Mouse (Mus musculus) c-Kit-positive CD71-positive TER-119-negative erythroid progenitor cells, embryonic 14.5 days (primary cell): ENCODE measurements around the gene Gabpa.

ENCODE experiments used
- DNase-seq: peaks from one replicate; pipeline ENCODE4 v3.0.0-alpha.2; 2013; ENCODE audit warnings: low read depth

Gabpa gene

DNA sequence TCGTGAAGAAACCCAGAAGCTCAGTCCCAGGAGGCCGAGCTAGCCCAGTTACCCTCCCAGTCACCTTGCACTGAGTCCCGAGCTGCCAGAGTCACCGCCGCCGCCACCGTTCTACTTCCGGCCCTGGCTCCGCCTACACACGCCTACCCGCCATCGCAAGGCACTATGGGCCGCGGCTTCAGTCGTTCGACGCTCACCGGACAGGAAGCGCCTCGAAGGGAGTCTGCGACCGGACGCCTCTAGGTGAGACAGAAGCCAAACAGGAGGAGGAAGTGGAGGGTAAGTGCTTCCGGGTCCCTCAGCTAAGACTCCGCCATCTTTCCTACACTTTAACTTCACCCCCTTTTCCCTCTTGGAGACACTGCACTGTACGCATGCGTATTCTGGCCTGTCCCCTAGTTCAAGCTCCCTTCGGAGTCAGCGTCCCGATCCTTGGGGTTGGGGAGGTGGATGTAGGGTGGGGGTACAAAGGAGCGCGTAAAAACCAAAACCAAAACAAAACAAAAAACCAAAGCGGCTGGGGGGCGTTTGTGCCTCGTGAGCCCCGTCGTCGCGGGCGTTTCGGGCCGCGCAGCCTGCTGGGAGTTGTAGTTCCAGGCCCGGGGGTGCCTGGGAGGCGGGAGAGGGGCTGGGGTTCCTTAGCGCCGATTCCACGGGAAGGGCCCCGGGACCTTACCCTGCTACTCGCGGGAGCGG lies at the start of gene Gabpa:
Gabpa (plus strand) TSS at position 181 of the 696 bp plus-strand sequence.
- DNase-seq: peak; percentile 89

DNA sequence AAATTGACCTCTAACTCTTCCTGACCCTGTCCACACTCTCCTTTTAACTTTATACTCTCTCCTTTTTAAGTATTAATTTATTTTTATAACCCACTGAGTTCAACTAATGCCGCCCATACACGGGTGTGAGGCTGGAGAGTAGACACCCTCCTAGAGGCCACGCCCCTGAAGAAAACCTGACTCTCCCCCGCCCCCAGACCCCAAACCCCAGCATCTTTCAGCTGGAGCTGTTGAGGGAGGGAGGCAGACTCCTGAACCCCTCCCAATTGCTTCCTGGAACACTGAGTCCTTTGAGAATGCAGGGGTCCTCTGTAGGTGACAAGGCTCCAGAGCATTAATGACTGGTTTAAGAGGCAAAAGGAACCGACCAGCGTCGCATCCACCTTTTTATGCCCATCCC lies 49.8 kb upstream of the Gabpa start:
- no peak for DNase-seq

DNA sequence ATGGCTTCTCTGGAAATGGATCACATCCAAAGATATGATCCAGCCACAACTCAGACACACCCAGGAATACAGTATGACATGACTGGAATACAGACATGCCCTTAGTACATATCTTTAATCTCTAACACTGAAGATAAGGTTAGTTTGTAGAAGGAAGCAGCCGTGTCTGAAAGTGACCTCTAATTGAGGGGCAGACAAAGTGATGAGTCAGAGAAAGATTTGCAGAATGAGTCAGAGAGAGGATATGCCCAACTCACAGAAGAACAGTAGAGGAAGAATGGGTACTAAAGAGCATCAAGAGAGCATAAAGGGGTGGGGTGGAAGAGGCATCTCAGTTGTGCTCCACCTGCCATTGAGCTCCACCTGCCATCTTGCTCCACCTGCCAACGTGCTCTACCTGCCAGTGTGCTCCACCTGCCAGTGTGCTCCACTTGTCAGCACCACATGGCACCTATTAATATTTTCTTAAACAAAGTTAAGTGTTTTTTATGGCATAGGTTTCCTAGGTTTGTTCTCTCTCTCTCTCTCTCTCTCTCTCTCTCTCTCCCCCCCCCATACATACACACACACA lies 44.0 kb upstream of the Gabpa start:
- DNase-seq: no peak

DNA sequence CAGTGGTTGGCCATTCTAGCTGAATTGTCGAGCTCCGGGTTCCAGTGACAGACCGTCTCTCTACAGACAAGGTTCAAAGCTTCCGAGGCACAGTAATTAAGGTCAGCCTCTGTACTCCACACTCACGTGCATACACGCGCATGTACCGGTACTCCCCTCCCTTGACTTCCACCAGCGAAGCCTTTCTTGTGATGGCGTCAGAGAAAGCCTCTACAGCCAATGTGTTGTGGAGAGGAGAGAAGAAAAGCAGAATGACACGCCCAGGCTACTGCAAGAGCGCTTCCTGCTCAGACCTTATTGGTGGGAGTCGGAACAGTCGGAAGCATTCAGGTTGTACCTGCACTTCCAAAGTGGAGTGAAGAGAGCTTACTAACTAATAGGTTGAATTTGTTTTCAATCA lies 41.3 kb upstream of the Gabpa start:
- DNase-seq: no peak

DNA sequence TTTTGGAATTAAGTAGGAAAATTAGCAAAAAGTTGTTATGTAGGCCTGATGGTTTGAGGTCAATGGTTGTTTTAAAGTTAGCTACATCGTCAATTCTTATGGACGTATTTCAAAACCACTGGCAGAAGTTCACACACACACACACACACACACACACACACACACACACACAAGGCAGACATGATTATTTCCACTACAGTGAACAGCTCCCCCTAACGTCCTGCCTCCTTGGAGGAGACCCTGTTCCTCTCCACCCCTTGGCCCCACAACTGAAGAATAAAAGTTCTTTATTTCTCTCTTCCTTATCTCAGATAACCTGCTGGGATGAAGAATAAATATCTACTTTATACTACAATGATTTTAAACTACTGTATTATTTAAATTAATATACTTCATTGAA lies 39.4 kb upstream of the Gabpa start:
- DNase-seq: no peak

DNA sequence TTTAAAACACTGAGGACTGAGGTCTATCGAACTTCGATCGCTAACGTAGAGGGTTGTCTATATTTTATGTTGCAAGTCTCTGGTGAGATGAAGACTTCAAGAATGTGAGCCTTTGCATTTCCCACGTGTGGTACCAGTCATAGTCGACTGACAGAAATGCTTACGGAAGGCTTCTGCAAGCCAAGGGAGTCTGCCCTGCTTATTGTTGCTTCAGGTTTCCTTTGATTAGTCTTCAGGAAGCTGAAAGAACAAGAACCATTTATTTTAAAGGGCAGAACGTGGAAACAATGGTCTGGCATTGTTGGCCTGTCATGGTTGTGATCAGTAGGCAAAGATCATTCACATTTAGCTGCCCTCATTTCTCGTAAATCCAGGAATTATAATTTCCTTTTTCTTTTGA lies 38.0 kb upstream of the Gabpa start:
- DNase-seq: no peak

DNA sequence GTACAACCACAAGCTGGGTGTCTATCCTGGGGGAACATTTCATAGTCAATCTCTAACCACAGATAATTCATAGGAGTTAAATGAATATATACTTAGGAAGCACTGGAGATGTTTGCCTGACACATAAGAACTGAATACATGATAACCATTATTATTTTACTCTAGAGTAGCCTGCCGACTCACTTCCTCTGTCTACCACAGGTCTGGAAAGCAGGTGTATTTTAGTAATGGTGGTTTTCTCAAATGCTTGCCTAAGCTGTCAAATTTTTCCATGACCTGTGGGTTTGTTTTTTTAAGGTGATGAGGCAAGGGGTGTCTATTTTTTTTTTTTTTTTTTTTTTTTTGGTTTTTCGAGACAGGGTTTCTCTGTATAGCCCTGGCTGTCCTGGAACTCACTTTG lies 34.7 kb upstream of the Gabpa start:
- DNase-seq: no peak

DNA sequence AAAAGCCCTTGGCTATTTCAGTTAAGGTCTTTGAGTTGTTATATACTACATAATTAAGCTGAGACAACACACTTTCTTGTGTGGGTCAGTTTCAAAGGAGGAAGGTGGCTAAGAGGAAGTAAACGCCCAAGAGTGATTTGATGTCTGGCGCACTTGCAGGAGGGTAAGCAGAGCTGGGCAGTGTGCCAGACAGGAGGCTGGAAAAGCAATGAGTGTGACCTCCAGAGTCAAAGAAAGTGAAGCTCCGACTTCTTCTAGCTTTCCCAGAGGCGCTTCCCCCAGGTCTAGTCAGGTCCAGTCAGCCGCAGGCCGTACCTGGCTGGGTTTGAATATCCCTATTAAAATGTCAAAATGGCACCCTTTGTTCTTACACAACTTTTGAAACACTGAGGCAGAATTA lies 32.5 kb upstream of the Gabpa start:
- DNase-seq: no peak

DNA sequence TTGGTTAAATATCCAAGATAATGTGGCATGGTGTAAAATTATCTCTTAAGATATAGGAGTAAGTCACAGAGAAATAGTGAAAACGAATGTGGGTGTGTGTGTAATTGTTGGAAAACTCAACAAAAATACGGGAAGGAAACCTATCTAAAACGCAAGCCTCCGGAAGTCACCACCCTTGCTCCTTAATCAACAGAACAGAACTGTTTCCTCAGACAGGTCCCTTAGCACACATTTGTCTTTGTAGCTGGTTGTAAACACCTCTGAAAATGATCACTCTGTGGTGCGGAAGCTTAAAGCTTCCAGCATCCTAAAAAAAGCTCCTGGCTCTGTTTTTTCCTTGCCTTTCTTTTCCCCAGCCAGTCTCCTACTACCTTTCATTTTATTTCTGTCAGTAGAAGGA lies 29.9 kb upstream of the Gabpa start:
- DNase-seq: no peak

DNA sequence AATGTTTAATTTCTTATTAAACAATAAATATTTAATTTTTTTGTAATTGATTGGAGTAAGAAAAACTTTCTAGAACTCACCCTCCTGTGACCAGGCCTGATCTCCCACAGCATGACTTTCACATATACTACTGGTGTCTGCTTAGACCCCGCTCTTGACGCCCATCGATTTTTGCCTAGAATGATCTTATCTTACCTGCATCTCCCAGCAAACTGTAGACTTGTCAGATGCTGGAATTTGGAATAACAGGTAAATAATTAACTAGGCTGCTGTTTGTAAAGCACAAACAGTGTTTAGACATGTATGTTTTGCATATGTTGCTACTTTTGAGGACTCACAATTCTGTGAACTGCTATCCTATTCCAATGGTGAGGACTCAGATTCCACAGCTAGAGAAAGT lies 28.6 kb upstream of the Gabpa start:
- DNase-seq: no peak

DNA sequence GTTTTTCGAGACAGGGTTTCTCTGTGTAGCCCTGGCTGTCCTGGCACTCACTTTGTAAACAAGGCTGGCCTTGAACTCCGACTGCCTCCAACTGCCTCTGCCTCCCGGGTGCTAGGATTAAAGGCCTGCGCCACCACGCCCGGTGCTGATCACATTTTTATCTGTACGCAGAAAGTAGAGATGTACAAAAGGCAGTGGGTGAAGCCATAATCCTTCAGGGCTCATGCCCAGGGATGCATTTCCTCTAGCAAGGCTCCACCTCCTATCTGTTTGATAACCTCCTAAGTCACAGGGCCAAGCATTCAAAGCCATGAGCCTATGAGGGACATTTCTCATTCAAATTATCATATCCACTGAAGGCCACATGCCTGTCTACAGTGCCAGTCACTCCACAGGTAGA lies 26.9 kb upstream of the Gabpa start:
- DNase-seq: no peak

DNA sequence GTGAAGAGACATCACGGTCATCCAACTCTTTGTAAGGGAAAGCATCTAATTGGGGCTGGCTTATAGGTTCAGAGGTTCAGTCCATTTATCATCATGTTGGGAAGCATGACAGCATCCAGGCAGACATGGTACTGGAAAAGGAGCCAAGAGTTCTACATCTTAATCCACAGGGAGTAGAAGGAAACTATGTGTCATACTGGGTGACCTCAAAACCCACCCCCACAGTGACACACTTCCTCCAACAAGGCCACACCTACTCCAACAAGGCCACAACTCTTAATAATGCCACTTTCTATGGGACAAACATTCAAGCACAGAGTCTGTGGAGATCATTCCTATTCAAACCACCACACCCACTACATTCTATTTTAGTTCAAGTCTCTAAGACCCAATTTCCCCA lies 24.5 kb upstream of the Gabpa start:
- no peak for DNase-seq

DNA sequence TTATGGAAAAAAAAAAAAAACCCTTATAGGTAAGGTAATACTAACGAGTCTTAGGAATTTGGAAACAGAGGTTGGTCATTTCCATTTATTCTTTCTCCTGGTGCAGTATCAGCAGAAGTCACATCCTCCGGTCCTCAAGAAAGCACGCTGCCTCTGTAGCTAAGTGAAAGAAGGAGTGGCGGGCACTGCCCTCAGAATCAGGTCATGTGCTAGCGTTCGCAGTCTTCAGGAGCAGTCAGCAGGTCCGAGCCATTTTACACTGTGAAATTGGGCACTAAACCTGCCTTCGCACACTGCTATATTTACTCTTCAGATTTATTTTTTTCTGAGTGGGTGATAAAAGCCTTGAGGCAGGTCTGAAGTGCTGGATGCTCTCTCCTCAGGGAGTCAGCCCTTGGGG lies 20.9 kb upstream of the Gabpa start:
- DNase-seq: no peak

DNA sequence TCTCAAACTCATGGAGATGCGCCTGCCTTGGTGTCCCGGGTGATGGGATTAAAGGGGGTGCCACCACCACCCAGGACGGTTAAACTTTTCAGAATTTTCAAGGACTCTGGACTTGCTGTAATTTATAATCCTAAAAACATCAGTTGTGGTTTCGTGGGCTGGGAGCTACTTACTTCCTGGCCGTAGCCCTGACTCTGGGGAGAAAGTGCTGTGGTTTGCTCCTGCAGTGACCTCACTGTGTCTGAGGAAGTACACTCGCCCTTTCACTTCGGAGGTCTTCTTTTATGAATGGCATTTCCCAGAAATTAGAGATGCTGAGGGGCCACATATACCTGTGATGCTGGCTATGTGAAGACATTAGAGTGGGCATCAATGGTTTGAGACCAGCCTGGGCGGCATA lies 20.2 kb upstream of the Gabpa start:
- no peak for DNase-seq

DNA sequence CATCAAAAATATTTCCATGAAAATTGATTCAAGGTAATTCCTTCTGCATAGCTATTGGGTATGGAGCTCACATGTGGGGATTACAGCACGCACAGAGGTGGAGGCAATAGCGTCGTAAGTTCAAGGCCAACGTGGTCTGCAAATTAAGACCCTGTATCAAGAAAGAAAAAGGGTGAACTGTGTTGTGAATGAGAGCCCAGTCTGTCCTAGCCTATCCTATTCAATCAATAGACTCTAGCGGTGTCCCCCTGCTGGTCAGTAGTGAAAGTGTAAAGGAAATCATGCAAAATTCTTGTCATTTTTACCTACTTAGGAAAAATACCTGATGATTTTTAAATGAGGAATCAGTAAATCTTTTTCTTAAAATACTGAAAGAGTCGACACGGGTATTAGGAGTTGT lies 17.3 kb upstream of the Gabpa start:
- peak; percentile 13 for DNase-seq

DNA sequence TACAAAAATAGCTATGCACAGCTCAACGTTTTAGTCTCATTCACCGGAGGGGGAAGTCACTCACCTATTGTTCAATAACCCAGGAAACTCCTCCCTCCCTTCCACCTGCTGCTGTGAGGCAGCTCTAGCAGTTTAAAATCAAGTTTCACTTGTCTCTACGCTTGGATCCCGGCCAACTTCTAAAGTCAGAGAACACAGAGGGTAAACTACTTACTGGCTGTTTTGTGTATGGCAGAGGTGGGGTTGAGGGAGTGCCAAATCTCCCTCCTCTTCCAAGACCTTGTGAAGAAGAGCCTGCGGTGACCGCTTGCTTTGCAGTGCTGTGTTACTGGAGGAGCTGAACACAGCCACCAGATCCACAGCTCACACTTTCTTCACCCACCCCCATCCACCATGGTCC lies 9.7 kb upstream of the Gabpa start:
- DNase-seq: no peak

DNA sequence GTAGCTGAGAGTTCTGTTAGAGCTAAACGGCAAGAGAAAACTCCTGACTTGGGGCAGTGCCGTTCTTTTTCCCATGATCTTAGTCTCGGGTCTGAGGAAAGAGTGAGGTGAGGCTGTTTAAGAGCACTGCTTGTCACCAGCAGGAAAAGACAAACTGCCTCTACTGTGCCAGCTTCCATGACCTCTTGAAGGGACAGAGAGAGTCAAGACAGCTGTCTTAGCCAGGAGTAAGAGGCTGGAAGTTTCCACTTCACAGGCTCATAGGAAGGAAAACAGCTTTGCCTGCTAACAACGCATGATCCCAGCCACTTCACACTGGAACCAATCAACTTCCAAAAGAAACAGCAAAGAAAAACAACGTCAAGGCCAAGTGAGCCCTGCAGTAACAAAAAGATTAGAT lies 3.0 kb upstream of the Gabpa start:
- DNase-seq: no peak

DNA sequence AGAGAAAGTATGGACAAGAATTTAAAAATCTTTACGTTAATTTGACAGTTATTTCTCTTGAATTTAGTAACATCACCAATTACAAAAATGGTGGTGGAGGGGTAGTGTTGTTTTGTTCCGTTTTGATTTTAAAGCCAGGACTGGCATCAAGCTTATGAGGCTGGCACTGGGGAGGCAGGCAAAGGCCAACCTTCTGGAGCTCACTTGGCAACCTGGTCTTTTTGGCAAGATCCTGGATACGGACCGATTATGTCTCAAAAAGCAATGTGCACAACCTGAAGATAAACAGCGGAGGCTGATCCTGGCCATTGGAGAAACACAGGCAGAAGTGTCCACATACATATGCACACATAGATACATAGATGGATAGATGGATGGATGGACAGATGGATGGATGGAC lies 2.0 kb upstream of the Gabpa start:
- DNase-seq: no peak

DNA sequence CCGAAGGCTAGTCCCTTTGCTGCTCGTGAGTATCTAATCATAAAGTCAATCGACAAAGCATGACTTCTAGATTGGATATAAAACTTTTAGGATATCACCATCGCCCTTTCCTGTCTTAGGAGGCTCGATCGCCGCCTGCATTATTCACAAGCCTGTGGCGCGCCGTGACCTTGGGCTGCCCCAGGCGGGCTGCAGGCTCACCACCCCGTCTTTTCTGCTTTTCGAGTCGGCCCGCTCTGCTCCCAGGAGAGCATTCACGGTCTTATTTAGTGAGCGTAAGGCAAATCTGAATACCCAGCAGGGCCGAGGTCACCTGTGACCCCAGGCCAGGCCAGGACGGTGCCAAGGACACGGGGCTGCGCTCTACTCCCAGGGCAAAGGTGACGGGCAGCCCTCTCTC lies 381 bp upstream of the Gabpa start:
- DNase-seq: peak; percentile 21

DNA sequence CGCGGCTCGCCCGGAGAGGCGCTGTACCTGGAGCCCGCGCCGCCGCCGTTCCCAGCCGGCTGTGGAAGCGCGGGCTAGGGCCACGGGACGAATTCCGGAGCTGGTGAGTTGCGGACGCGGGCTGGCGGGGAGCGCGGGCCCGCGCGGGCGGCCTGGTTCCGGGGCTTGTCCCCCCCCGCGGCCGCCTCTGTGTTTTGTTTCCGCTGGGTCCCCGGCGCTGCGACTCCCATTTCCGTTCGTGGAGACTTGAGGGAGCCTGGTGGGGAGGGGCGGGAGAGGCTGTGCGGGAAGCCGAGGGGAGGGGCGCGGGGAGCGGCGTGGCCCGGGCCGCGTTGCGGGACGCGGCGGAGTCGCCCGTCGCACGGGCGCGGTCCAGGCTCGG lies 707 bp downstream of the Gabpa start, which contains the start of gene Atp5j:
Atp5j (minus strand) TSS at position 185 of the 382 bp plus-strand sequence.
- DNase-seq: peak; percentile 25

DNA sequence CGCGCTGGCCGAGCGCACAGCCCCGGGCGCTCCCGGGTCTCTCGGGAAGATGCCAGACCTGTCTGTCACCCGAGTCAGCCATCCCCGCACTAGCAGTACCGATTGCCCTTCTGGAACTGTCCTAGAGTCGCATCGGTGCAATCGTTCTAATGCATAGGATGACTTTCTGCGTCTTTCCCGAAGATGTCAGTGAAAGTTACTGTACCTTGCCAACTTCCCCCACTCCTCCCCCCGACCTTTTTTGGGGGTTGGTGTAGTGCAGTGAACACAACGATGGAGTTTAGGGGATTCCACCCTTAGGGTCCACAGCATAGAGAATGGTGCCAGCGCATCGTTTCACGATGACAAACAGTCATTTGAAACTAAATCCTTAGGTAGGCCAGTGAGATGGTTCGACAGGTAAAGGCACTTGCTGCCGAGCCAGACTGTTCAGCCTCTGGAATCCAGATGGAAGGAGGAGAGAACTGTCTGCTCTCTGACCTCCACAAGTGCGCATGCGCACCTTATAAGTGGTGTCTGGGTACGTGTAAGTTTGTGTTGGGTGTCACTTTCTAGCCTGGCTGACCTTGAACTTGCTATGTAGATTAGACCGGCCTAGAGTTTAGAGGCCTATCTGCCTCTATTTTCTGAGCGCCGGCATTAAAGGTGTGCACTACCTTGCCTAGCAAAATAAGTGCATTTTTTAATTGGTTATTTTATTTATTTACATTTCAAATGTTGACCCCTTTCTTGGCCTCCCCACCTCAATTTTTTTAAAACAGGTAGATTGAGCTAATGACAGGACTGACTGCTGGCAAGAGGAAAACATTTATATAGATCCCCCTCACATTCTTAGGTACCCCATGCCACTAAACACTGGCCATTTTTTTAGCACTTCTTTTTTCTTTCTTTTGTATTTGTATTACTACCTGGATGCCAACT lies 1.4 kb downstream of the Gabpa start:
- peak; percentile 54 for DNase-seq

DNA sequence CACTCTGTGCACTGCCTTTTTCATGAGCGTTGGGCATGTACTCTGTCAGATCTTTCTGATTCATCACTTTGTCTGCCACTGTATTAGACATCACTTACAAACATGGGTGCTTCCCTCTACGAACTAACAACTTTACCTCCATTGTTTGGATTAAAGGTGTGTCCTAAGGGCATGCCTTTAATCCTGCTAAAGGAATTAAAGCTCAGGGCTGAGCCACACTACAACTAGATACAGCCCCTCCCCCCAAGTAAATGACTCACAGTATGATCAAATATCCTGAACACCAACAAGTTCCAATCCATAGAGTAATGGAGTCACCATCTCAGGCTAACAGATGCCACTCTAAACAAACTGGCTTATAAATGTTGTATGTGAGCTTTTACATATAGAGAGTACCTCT lies 3.9 kb downstream of the Gabpa start:
- no peak for DNase-seq

DNA sequence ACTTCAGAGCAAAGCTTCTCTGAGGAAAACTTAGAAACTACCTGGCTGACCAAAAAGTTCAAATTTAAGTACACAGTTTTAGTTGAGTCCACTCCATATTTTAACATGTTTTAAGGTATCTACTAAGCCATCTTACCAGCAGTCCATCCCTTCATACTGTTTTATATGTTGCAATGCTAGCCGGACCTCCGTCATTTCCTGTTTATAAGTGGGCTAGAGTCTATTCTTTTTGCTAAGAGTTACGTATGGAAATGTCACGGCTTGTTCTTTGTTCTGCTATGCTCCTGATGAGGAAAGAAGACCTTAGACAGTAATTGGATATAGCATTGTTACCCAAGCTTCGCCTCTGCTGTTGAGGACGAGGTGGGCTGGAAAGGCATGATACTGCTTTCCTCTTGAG lies 18.8 kb downstream of the Gabpa start:
- no peak for DNase-seq
